Mouse (Mus musculus) thymus, postnatal 36 days (tissue): ENCODE results near the gene H2-T24.
"Not testable (repeated sequence)": the region's sequence is repeated elsewhere in the genome, so short reads cannot be mapped to it uniquely, and the experiment has no call there.

Source experiments
- DNase-seq, 2 experiments: peaks; one replicate each; pipeline ENCODE4 v3.0.0; 2022; ENCODE audit warnings: mixed read lengths in 2 of 2

The H2-T24 gene

DNA sequence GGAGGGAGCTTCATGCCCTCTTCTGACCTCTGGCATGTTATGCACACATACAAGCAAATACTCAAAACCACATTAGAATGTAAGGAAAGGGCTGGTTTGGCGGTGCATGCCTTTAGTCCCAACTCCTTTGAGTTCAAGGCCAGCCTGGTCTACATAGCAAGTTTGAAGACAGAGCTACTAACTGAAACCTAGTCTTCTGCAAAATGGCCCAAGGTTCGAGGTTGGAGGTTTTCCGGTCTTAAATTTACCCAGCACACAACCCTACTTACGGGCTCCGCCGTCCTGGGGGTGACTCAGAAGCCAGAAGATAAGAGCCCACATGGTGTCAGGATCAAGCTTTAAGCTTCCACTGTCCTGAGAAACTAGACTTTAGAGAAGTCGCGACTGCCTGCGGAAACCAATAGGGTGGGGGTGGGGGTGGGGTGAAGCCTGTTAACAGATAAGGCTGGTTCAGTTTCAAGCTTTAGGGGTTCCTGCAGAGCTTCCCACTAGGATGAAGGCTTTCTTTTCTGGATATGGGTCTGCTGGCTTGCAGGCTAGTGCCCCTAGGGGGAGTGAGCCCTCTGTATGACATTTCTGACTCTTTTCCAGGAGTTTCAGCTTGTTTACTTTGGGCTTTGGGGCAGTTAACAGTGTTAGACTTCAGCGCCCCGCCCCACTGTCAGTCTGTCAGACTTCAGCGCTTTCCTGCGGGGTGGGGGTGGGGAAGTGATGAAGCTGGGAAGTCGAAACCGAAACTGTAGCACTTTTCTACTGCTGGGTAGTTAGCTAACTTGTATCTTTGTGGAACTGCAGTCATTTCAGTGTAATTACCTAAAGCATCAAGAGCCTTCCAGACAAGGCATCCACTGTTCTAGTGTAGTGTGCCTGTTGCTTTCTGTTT lies at the start of gene H2-T24:
Gene H2-T24 (minus strand): TSS at position 370 of the 883 bp plus-strand sequence.
- DNase-seq = peak; percentile 83 to 85

- DNase-seq = peak; percentile 90 to 91
Observed at GRCm38 (mm10) chr17:36060829-36061228, 40.5 kb upstream of the H2-T24 start.

- DNase-seq = not testable (repeated sequence)
Observed at GRCm38 (mm10) chr17:36058362-36058761, 38.0 kb upstream of the H2-T24 start, which contains the start of gene Gm11127. Gene Gm11127, minus strand, starts transcription at chr17:36058371.

DNA sequence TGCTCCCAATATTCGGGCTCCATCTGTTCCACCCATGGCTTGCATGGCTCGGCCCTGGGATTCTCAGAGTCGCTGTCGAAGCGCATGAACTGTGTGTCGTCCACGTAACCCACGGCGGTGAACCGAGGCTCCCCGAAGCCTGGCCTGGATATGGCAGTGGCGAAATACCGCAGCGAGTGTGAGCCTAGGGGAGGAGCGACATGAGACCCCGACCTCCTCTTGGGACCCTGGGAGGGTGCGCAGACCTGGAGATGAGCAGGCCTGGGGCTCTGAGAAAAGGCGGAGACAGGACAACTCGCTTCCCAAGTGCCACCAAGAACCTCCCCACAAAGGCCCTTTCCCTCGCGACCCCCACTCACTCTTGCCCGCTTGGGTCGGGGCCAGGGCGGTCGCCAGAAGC lies 37.6 kb upstream of the H2-T24 start:
- DNase-seq = not testable (repeated sequence)

- DNase-seq = no peak
Observed at GRCm38 (mm10) chr17:36043286-36043685, 22.9 kb upstream of the H2-T24 start.

- DNase-seq = peak; percentile 75 to 85
Observed at GRCm38 (mm10) chr17:36042610-36043169, 22.3 kb upstream of the H2-T24 start, which contains the start of the genes H2-T22 and Gm6034. Gene H2-T22, minus strand, starts transcription at chr17:36042747. Gene Gm6034, plus strand, starts transcription at chr17:36042961.

DNA sequence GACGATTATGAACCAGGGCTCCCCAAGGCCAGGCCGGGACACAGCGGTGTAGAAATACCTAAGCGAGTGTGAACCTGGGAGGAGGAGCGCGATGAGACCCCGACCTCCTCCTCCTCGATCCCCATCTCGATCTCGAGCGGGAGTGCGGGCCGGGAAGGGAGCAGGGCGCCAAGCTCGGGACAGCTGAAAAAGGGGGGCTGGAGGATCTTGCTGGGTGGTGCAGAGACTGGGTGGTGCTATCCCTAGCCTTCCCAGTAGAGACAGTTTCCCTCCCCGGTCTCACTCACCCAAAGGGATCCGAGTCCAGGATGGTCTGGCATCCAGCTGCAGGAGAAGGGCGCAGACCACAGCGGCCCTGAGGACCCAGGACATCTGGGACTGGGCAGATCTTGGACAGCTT lies 21.7 kb upstream of the H2-T24 start:
- DNase-seq = peak; percentile 40 to 52

GRCm38 (mm10) chr17:36040604-36041003 lies 20.2 kb upstream of the H2-T24 start:
- DNase-seq = not testable (repeated sequence)

- peak in 1 of 2 experiments; percentile 52 for DNase-seq
Observed at GRCm38 (mm10) chr17:36036126-36036525, 15.8 kb upstream of the H2-T24 start.

- peak; percentile 72 to 79 for DNase-seq
Observed at GRCm38 (mm10) chr17:36035010-36035638, 14.8 kb upstream of the H2-T24 start.

- DNase-seq = not testable (repeated sequence)
Observed at GRCm38 (mm10) chr17:36034524-36034923, 14.2 kb upstream of the H2-T24 start.

GRCm38 (mm10) chr17:36032351-36032875 lies 12.1 kb upstream of the H2-T24 start, which contains the start of gene H2-T23:
Gene H2-T23, minus strand, starts transcription at chr17:36032855.
- DNase-seq = peak; percentile 73 to 74

GRCm38 (mm10) chr17:36031583-36032331 lies 11.4 kb upstream of the H2-T24 start:
- DNase-seq = peak; percentile 73 to 75

- not testable (repeated sequence) for DNase-seq
Observed at GRCm38 (mm10) chr17:36030703-36031582, 10.6 kb upstream of the H2-T24 start.

DNA sequence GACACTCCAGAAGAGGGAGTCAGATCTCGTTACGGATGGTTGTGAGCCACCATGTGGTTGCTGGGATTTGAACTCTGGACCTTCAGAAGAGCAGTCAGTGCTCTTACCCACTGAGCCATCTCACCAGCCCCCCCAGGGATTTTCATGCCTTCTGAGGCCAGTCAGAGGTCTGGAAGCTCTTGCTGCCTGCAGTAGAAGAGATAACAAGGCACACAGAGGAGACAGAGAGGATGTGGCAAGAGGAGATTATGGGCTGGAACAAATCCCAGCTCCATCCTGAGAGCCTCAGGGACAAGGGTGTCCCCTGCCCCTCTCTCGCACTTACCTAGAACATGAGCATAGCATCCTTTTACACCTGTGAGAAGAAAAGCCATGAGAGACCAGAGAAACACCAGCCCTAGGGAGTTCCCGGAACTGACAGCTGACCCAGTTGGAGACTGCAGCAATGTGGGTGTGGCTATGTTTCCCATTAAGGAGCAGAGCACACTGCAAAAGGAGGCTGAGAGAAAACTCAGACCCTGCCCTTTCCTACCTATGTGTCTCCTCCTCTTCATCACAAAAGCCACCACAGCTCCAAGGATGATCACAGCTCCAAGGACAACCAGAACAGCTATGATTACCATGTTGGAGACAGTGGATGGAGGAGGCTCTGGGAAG lies 9.8 kb upstream of the H2-T24 start:
- not testable (repeated sequence) for DNase-seq

DNA sequence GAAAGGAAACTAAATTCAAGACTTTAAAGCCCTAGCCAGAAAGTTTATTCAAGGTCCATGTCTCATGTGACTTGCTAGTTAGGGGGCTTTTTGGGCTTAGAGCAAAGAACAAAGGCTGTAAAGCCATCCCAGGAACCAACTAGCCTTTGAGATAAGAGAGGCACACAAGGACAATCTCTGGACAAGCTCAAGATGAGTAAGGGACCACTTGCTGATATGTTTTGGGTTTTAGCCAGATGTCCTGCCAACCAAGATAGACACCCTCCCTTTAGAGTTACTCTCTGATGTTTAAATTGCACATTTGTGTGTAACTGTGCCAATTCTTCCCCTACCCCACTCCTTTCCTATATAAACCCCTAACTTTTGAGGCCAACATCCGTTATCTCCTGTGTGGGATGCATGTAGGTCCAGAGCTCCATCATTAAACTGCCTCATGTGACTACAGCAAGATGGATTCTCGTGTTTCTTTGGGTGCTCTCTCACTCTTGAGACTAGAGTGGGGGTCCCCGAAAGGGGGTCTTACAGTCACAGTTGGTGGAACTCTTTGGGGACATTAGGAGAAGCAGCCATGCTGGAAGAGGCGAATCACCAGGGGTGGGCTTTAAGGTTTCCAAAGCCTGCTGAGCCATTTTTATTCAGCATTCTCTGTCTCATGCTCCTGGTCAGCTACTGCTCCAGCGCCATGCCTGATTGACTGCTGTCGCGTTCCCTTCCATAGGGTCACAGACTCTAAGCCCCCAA lies 8.7 kb upstream of the H2-T24 start:
- no peak for DNase-seq

DNA sequence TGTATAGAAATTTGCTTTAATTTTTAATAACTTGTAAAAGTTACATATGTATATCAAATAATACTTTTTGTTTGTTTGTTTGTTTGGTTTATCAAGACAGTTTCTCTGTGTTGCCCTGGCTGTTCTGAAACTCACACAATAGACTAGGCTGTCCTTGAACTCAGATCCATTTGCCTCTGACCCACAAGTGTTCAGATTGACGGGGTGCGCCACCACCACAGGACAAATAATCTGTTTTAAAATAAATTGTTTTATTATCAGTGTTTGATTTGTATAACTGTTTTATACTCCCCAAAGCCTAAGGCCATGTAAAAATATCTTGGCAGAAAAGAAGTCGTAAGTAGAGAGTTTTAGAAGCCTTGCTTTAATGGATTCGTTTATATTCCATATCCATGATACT lies 7.3 kb upstream of the H2-T24 start:
- DNase-seq = no peak

DNA sequence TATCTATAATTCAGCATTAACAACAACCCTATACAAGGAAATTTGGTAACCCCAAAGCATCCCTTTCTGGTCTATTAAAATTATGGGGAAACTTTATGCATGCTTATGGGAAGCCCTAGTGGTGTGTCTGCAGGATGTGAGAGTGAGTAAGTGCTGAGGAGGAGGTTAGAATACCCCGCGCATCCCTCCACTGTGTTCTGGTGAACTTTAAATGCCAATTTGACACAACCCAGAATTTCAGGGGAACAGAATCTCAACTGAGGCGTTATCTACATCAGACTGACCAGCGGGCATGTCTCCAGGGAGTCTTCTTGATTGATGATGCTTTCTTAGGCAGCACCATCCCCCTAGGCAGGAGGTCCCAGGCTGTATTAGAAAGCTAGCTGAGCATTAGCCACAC lies 5.5 kb upstream of the H2-T24 start:
- DNase-seq = no peak

DNA sequence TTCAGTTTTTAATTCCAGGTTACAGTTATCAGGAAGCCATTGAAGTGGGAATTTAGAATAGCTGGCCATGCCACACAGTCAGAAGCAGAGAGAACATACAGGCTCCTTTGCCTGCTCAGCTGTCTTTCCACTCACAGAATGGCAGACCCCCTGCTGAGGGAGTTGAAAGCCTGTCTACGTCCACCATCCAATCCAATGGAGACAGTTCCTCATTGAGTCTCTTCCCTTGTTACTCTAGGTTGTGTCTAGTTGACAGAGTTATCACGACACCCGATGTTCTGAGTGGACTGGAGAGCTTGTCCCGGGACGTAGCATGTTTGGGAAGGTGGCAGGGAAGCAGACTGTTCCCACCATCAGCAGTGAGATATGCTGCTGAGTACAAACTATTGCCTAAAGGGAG lies 4.8 kb upstream of the H2-T24 start:
- no peak for DNase-seq
